Mouse (Mus musculus) gastrocnemius, adult 2 months (tissue): ENCODE measurements around the gene Ripor1. TPM values are rescaled to one million over a fixed set of nuclear protein-coding genes. Genes with fewer than 3 reads are reported as not detected.

ENCODE experiments used
- DNase-seq: peaks from one replicate; pipeline ENCODE4 v3.0.0; 2022
- H3K27ac ChIP-seq: fragments of 200-600 bp; 2 replicates; pipeline ENCODE4 v1.8.1; 2022; ENCODE audit warnings: mild to moderate bottlenecking
- H3K4me3 ChIP-seq: fragments of 200-600 bp; 2 replicates; pipeline ENCODE4 v1.8.1; 2022; ENCODE audit warnings: mild to moderate bottlenecking, moderate library complexity
- CTCF ChIP-seq: fragments of 200-600 bp; IDR thresholded peaks from 2 replicates; pipeline ENCODE4 v1.8.1; 2022; ENCODE audit warnings: antibody characterized with exemption, mild to moderate bottlenecking, moderate library complexity
- intact Hi-C: fragments of 180-260 bp; cut with DNase I; formaldehyde crosslinking; loops from one replicate; pipeline ENCODE4 v1.15.1; 2025
- total RNA-seq, 2 experiments: library from RNA; stranded (reverse); gene quantifications; 2 replicates each; pipeline ENCODE4 v1.2.3; 2021

Gene Ripor1
- total RNA-seq, 2 experiments from 2014 or later = 15.7 to 20.6 TPM

GRCm38 (mm10) chr8:105609355-105609754, 4.3 kb downstream of the Ripor1 start:
- intact Hi-C loops = no loop called here
- TF ChIP-seq CTCF = no peak
- Histone ChIP-seq H3K4me3 (no peak overlapping the region), H3K27ac (peak overlapping the region; percentile 46; the same call in 1 of the 2 replicates)
- no peak for DNase-seq

- intact Hi-C loops = no loop called here
- Histone ChIP-seq H3K27ac (peak overlapping the region; percentile 46; the same call in 1 of the 2 replicates), H3K4me3 (no peak overlapping the region)
- TF ChIP-seq CTCF = no peak
- DNase-seq = no peak
These were observed 4.7 kb downstream of the Ripor1 start for GRCm38 (mm10) chr8:105609771-105610170.

GRCm38 (mm10) chr8:105611836-105612235, 6.8 kb downstream of the Ripor1 start:
- intact Hi-C loops = no loop called here
- Histone ChIP-seq H3K4me3 (no peak overlapping the region), H3K27ac (peak overlapping the region; percentile 84; the same call in 1 of the 2 replicates)
- DNase-seq = peak; percentile 81
- TF ChIP-seq CTCF = no peak

- Histone ChIP-seq H3K27ac (peak overlapping the region; percentile 84), H3K4me3 (peak overlapping the region; percentile 76)
- intact Hi-C loops = no loop called here
- no peak for TF ChIP-seq CTCF
- peak; percentile 74 for DNase-seq
These were observed 8.0 kb downstream of the Ripor1 start for GRCm38 (mm10) chr8:105613037-105613436.

- TF ChIP-seq CTCF = no peak
- intact Hi-C loops = no loop called here
- H3K4me3 ChIP-seq = peak overlapping the region; percentile 76
- peak overlapping the region; percentile 84 for H3K27ac ChIP-seq
- DNase-seq = peak; percentile 81
These were observed 8.9 kb downstream of the Ripor1 start for GRCm38 (mm10) chr8:105613830-105614511.

GRCm38 (mm10) chr8:105615942-105616341, 10.9 kb downstream of the Ripor1 start:
- no peak for TF ChIP-seq CTCF
- no peak for DNase-seq
- intact Hi-C loops = no loop called here

GRCm38 (mm10) chr8:105617451-105618278, 12.6 kb downstream of the Ripor1 start:
- H3K4me3 ChIP-seq = no peak overlapping the region
- no peak for DNase-seq
- intact Hi-C loops = no loop called here
- H3K27ac ChIP-seq = no peak overlapping the region
- TF ChIP-seq CTCF = no peak

More at GRCm38 (mm10) chr8:105615942-105616341, 10.9 kb downstream of the Ripor1 start:
- H3K4me3 ChIP-seq = no peak overlapping the region
- no peak overlapping the region for H3K27ac ChIP-seq

GRCm38 (mm10) chr8:105618279-105618634, 13.2 kb downstream of the Ripor1 start:
- intact Hi-C loops = no loop called here
- TF ChIP-seq CTCF = no peak
- H3K4me3 ChIP-seq = no peak overlapping the region
- no peak overlapping the region for H3K27ac ChIP-seq
- DNase-seq = no peak

- H3K27ac ChIP-seq = no peak overlapping the region
- no peak for TF ChIP-seq CTCF
- intact Hi-C loops = no loop called here
- no peak overlapping the region for H3K4me3 ChIP-seq
- no peak for DNase-seq
These were observed 14.0 kb downstream of the Ripor1 start for GRCm38 (mm10) chr8:105618892-105619591.

GRCm38 (mm10) chr8:105620211-105620610, 15.2 kb downstream of the Ripor1 start:
- intact Hi-C loops = no loop called here
- TF ChIP-seq CTCF = no peak
- H3K4me3 ChIP-seq = no peak overlapping the region
- no peak for DNase-seq
- H3K27ac ChIP-seq = no peak overlapping the region

- Histone ChIP-seq H3K4me3 (no peak overlapping the region), H3K27ac (no peak overlapping the region; the same call in 1 of the 2 replicates)
- no peak for TF ChIP-seq CTCF
- intact Hi-C loops = no loop called here
- DNase-seq = no peak
These were observed 16.1 kb downstream of the Ripor1 start for GRCm38 (mm10) chr8:105620946-105621720.

- Histone ChIP-seq H3K27ac (peak overlapping the region; percentile 64), H3K4me3 (no peak overlapping the region)
- intact Hi-C loops = loop anchor here (2.0 kb wide), 1 partner anchor 63 kb away; no protein-coding TSS in a partner anchor
- no peak for TF ChIP-seq CTCF
- DNase-seq = no peak
These were observed 16.8 kb downstream of the Ripor1 start for GRCm38 (mm10) chr8:105621841-105622240.
